Mouse (Mus musculus): ENCODE measurements at regions not wholly inside any gene's neighbourhood (a gene's known extent, or its start where the extent isn't known, plus 50 kb on each side); places are given as distances from the start of the nearest gene placed in this dataset.

DNA sequence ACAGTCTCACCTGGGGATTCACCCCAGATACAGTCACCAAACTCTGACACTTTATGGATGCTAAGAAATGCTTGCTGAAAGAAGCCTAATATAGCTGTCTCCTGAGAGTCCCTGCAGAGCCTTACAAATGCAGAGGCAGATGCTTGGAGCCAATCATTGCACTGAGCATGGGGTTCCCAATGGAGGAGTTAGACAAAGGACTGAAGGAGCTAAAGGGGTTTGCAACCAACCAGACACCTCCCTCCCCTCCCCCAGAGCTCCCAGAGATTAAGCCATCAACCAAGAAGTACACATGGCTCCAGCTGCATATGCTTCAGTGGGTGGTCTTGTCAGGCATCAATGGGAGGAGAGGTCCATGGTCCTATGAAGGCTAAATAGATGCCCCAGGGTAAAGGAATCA is 999.7 kb upstream of the Aga start:
- TF ChIP-seq ZC3H11A (IDR thresholded peaks at IDR 0.05; ENCODE audit: borderline replicate concordance, low read depth, low read length) (no peak), CHD2 (IDR thresholded peaks at IDR 0.05; ENCODE audit: low read depth, low read length) (no peak), HCFC1 (IDR thresholded peaks at IDR 0.05; ENCODE audit: borderline replicate concordance, insufficient read depth, low read length) (no peak)

Measured in ES-E14 (cell line).